Mouse (Mus musculus) kidney, postnatal 36 days (tissue): ENCODE data around the gene Gkn1.

Source experiments
- DNase-seq, 2 experiments: peaks; one replicate each; pipeline ENCODE4 v3.0.0; 2021 to 2022; ENCODE audit warnings: mixed read lengths in 2 of 2

Gene Gkn1

GRCm38 (mm10) chr6:87323381-87323780, 27.4 kb downstream of the Gkn1 start:
- peak in 1 of 2 experiments; percentile 63 for DNase-seq

- no peak for DNase-seq
Observed at GRCm38 (mm10) chr6:87318651-87319050, 32.1 kb downstream of the Gkn1 start.

GRCm38 (mm10) chr6:87316966-87317365, 33.8 kb downstream of the Gkn1 start:
- peak; percentile 19 to 50 for DNase-seq

- no peak for DNase-seq
Observed at GRCm38 (mm10) chr6:87312761-87313160, 38.0 kb downstream of the Gkn1 start.

GRCm38 (mm10) chr6:87304486-87304885, 46.3 kb downstream of the Gkn1 start:
- no peak for DNase-seq

GRCm38 (mm10) chr6:87302746-87303145, 48.0 kb downstream of the Gkn1 start:
- no peak for DNase-seq

GRCm38 (mm10) chr6:87301991-87302390, 48.8 kb downstream of the Gkn1 start:
- DNase-seq, result no peak
